Mouse (Mus musculus) spleen, adult 18-20 months (tissue): ENCODE measurements at regions not wholly inside any gene's neighbourhood (a gene's known extent, or its start where the extent isn't known, plus 50 kb on each side); places are given as distances from the start of the nearest gene placed in this dataset.
"Not testable (repeated sequence)": the region's sequence is repeated elsewhere in the genome, so short reads cannot be mapped to it uniquely, and the experiment has no call there.

Experiments used
- DNase-seq, 2 experiments: peaks; one replicate each; pipeline ENCODE4 v3.0.0; 2022; ENCODE audit warnings: mixed read lengths in 2 of 2

DNA sequence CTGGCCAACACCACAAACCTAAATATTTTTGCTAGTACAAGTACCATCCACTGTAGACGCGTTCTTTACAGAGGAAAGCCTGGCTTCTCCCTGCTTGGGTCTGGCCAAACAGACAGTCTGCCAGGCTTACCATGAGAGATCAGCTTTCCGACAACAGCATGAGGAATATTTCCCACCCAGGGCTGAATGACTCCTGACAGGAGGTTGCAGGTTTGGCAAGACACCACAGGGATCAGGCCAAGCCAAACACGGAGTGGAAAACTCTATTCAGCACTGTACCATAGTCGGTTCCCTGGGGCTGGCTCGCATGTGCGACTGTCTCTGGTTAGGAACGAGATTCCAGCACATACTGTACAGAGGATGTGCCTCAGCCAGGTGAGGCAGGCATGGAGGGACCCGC lies 140.7 kb upstream of the Supt20 start:
- no peak for DNase-seq

DNA sequence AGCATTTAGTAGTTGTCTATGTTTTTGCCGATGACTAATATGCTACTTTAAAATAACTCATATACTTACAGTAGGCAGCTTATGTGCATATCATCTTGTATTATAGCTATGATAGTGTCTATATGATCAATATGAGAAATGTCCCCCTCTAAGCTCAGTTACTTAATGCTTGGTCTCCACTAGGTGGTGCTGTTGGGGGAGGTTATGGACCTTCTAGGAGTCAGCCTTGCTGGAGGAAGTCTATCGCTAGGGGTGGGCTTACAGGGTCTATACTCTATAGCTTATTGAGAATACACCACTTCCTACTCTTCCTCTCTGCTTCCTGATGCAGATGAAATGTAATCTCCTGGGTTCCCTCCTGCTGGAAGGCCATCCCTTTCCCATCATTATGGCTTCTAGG lies 136.7 kb upstream of the Supt20 start:
- DNase-seq, result no peak

GRCm38 (mm10) chr3:54559053-54559452 lies 133.6 kb upstream of the Supt20 start:
- DNase-seq, result no peak

- no peak for DNase-seq
Measured at GRCm38 (mm10) chr3:54559527-54559926, 133.1 kb upstream of the Supt20 start.

- DNase-seq, result no peak
Measured at GRCm38 (mm10) chr3:54560056-54560922, 132.3 kb upstream of the Supt20 start.

- no peak for DNase-seq
Measured at GRCm38 (mm10) chr3:54567329-54567728, 125.3 kb upstream of the Supt20 start.

GRCm38 (mm10) chr3:54568096-54568495 lies 124.5 kb upstream of the Supt20 start:
- no peak for DNase-seq

DNA sequence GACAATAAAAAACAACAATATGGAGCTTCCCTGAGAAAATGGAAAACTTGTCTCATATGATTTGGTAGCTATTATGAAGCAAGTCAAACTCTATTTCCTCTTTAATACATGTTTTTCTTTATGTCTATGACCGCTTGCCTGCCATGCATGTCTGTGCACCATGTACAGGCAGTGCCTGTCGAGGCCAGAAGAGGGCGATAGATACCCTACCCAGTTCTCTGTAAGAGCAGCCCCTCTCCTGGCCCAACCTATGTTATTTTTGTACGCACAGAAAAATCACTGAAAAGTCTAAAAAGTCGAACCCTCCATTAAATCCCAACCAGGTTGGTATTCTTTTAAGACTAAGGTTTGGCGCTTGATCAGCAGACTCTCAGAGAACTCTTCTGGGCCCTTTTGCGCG lies 122.1 kb upstream of the Supt20 start:
- DNase-seq, result no peak

DNA sequence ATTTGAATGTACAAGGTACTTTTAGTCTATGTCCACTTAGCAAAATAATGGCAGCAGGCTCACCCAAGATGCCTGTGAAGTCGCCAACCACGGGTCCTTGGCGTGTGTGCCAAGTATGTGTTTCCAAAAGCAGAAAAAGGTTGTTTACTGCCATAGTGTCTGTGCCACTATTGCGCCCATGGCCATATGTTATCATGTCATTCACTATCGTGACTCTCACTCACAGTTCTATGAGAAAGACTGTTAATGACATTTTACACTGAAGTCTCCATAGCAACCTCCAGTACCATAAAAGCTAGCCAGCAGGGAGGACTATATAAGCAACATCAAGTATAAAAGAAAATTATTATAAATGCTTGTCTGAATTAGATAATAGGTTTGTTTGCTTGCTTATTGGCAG lies 114.8 kb upstream of the Supt20 start:
- no peak for DNase-seq

DNA sequence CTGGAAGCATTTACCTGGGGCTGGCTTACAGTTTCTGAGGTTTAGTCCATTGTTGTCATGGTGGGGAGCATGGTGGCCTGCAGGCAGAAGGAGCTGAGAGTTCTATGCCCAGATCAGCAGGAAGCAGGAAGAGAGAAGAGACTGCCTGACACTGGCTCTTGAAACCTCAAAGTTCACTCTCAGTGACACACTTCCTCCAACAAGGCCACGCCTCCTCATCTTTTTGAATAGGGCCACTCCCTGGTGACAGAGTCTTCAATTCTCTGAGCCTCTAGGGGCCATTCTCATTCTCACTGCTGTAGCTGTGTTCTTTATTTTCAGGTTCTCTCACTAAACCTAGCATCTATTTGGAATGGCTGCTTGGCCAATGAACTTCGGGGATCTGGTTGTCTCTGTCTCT lies 113.2 kb upstream of the Supt20 start:
- no peak for DNase-seq

GRCm38 (mm10) chr3:54580339-54580738 lies 112.3 kb upstream of the Supt20 start:
- no peak for DNase-seq

DNA sequence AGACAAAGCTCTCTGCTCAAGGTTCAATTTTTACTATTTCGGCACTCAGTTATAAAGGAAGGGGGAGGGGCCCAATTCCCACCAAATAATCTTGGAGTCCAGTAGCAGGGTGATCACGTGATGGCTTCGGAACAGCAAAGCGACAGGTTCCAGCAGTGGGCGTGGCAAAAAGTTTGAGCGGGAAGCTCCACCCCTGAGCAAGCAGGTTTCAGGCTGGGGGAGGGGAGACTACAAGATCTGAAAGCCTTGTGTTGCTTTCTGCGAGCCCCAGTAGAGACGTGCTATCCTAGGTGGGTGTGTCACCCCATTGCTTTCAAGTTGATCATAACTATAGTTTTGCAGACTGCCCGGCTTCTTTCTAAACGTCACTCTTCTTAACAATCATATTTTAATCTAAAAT lies 106.8 kb upstream of the Supt20 start:
- not testable (repeated sequence) for DNase-seq

- DNase-seq, result no peak
Measured at GRCm38 (mm10) chr3:54587127-54587995, 105.2 kb upstream of the Supt20 start.

DNA sequence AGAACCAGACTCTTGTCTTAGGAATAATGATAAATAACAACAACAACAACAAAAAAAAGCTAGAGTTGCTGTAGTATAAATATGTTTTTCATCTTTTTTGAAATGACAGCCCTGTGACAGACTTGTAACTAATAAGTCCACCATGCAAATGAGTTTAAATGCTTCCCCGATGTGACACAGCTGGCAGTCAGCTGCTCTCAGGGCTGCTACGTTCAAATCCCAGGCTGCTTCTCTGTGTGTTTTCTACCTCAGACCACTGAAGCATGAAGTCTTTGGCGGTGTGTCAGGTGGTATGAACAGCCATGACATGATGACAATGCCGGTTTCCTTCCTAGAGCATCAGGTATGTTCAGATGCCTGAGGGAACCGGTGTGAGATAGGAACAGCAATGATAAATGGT lies 104.4 kb upstream of the Supt20 start:
- DNase-seq, result peak; percentile 9 to 12

GRCm38 (mm10) chr3:54589976-54590375 lies 102.6 kb upstream of the Supt20 start:
- DNase-seq, result peak; percentile 40 to 42

DNA sequence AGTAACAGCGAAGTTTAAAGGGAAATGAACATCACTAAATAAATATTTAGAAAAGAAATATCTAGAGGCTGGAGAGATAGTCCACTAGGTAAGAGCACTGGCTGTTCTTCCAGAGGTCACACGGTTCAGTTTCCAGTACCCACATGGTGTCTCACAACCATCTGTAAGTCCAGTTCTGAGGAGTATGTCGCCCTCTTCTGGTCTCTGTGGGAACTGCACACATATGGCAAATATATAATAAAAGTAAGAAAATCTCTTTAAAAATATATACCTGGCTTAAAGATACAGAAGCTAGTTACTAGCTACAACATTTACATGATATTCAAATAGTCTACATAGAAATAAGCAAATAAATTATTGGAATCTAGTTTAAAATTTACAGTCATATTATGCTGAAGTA lies 101.4 kb upstream of the Supt20 start:
- peak in 1 of 2 experiments; percentile 14 for DNase-seq

DNA sequence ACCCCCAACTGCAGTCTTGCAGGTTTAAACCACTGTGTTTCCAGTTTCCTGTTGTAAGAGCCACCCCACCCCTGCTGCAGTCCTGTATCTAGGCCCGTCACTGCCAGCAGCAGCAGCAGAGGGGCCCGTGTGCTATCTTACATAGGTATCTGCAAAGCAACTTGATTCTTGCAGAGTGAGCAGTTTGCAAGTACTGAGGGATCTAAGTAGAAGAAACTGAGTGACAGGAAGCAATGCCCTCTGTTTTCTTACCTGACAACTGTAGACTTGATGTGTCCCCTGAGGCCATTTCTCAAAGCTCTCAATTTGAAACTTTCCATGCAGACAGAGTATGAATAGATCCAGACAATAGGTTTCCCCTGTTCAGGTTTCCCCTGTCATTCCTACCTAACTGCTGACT lies 100.5 kb upstream of the Supt20 start:
- no peak for DNase-seq

GRCm38 (mm10) chr3:54592655-54593428 lies 99.8 kb upstream of the Supt20 start:
- peak in 1 of 2 experiments; percentile 14 for DNase-seq

GRCm38 (mm10) chr3:54595193-54595592 lies 97.4 kb upstream of the Supt20 start:
- no peak for DNase-seq

- no peak for DNase-seq
Measured at GRCm38 (mm10) chr3:54597326-54598274, 95.0 kb upstream of the Supt20 start.

- no peak for DNase-seq
Measured at GRCm38 (mm10) chr3:54598296-54598695, 94.3 kb upstream of the Supt20 start.
